Mouse (Mus musculus): ENCODE data around the gene Srebf1.

The Srebf1 gene

GRCm38 (mm10) chr11:60176975-60177657 is 45.3 kb downstream of the Srebf1 start:
- peak; percentile 58 for DNase-seq (ENCODE audit: low spot score)

DNA sequence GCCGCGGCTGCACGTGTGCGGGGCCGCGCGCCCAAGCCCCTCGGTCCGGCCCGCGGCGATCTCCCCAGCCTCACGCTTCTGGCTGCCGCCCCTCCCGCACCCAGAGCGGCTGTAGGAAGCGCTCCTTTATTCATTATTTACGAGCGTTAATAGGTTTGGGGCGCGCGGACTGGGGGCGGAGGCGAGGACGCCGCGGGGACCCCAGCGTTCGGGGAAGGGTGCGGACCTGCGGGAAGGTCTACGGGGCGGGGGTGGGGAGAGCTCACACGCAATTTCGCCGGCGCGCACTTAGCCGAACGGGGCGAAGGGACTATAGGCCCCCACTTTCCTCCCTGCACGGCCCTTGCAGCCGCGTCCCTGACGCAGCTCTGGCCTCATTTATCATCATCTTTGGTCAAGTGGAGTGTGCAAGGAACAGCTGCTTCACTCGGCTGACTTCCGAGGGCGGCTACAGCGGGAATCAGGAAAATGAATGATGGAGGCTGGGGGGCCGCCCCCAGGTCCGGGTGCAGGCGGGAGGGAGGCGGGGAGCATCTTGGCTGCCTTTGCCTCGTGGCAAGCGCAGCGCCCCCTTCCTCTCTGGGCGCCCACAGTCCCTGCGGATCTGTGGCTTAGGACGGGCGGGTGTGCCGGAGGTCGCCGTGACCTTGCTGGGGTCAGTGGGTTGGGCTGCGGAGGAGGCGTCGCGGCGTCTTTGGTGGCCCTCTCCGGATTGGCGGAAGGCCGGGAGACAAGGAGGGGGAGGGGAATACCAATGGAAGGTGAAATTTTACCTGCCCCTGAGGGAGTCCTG is 46.0 kb downstream of the Srebf1 start:
- DNase-seq (ENCODE audit: low spot score) = peak; percentile 72

DNA sequence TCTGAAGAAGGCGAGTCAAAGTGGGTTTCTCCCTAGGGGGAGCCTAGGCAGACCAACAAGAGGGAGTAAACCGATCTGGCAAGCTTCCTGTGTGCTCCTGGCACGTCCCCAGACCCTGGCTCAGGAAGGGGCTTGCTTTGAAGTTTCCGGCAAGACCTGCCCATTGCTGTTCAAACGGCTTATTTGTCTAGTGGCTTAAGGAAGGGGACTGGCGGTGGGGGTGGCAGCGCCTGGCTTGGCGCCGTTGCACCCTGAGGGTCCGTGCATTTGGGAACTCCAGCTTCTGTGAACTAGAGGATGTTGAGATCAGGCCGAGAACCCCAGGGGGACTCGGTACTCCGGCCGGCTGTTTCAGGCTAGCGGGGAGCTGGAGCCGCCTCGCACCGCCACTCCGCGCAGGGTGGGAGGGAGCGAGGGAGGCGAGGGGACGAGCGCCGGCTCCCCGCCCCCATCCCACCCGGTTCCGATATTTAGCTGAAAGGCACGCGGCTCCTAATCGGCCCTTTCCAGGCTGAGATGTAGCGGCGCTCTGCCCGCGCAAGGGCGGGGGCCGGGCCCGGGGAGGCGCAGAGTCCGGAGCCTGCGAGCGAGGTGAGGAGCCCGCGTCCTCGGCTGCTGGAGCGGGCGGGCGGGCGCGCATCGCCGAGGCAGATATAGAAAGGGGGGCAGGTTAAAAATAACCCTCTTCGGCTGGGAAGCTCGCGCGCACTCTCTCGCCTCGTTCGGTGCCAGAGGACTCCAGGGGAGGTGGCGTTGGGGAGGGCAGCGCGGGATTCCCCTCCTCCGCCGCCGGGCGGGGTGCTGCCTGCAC is 46.8 kb downstream of the Srebf1 start:
- DNase-seq (ENCODE audit: low spot score) = peak; percentile 73

DNA sequence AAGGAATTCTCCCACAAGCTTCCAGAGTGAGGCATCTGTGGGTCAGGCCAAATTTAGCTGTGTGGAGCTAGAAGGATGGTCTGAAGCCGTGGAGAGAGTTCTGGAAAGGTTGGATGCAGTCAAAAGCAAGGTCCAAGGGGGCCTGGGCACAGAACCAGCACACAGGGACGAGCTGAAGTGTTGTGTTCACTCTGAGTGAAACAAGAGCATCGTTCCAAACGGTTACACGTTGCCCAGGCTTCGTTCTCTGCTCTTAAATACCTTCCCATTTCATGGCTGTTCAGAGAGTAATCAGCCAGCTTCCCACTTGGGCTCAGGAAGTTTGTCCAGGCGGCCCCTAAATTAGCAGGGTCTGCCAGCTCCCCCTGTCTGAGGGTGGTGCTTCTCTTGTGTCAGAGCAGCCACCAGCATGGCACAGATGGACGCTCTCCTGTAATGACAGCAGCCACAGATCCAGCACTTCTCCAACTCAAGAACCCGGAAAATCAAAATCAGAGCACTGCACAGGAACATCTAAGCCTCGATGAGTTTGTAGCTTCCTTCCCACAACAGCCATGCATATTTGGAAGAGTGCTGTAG is 48.7 kb downstream of the Srebf1 start:
- DNase-seq (ENCODE audit: low spot score) = no peak

- DNase-seq (ENCODE audit: low spot score) = no peak
Observed at GRCm38 (mm10) chr11:60172074-60172473, 50.3 kb downstream of the Srebf1 start.

DNA sequence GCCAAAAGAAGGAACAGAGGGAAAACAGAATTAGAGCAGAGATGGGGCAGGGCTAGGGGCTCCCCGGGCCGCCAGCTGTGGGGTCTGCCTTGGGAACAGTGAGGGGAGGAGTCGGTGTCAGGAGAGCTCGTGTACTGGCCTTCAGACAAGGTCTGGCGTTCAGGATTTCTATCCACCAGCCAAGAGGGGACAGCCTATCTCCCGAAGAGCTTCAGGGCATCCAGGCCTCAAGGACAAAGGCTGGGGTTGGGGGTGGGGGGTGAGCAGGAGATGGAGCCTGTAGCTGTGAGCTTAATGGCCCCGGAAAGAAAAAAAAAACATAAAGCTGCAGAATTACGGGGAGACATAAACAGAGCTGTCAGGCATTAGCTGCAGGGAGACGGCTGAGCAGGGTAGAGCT is 53.6 kb downstream of the Srebf1 start:
- no peak for DNase-seq (ENCODE audit: low spot score)

- DNase-seq (ENCODE audit: low spot score) = no peak
Observed at GRCm38 (mm10) chr11:60165076-60165475, 57.3 kb downstream of the Srebf1 start.

GRCm38 (mm10) chr11:60164450-60164849 is 57.9 kb downstream of the Srebf1 start:
- no peak for DNase-seq (ENCODE audit: low spot score)

DNA sequence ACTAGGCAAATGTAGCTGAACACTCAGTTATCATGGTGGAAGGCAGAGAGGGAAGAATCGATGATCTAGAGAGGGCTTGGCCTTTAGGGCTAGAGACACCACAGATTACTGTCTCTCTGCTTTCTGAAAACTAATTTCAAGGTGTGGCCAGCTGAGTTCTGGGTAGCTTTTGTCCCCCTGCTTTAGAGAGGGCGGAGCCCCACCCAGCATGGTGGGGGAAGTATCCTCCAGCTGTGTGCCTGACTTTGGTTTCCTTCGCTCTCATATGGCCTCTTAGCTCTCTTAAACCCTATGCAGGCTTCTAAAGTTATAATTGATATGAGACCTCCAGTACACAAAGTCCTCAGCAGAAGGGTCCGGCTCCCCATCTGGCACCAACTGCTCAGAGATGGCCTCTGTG is 59.0 kb downstream of the Srebf1 start:
- no peak for DNase-seq (ENCODE audit: low spot score)

DNA sequence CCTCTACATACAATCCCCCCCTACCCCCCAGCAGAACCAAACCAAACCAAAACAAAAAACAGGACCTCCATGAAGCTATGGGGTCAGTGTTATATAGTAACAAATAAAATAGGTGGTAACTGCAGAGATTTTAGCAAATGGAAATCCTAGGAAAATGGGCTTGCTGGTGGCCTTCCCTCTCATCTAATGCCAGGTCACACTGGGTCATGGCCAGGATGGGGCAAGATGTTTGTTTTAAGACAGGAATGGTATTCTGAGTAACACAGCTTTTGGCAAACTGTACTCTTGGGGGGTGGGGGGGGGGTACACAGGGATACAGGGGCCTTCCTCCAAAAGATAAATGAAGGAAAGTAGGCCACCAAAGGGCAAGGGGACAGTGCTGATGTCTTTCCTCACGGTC is 59.8 kb downstream of the Srebf1 start:
- no peak for DNase-seq (ENCODE audit: low spot score)

DNA sequence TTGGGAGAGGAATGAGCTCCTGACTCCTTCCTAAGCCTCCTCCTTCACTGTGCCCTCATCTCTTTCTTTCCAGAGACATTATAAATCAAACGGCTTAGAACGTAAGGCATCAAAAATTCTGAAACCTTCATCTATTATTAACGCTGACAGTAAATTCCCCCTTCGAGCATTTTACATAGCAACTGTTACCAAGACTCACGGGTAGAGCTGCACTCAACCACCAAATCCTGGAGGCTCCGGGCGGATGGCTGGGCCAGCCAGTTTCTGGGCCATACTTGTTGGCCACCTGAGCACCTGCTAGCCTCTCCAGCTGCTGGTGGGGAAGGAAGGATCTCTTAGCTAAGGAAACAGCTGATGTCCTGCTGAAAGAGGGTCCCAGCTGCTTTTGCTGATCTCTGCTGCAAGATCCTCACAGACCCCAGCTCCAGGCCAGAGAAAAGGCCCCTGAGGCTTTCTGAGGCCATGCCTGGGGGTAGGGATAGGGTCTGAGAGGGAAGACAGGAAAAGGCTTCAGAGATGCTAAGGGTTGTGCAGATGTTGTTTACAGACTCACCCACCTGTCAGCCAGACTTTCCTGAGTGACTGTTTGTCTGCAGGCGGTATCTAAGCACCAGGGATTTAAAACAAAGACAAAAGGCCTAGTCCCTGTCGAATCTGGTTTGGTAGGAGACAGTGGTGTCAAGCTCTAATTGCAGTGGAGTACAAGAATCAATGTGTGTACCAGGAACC is 61.1 kb downstream of the Srebf1 start:
- DNase-seq (ENCODE audit: low spot score) = no peak

- DNase-seq (ENCODE audit: low spot score) = no peak
Observed at GRCm38 (mm10) chr11:60160454-60161114, 61.8 kb downstream of the Srebf1 start.

- DNase-seq (ENCODE audit: low spot score) = no peak
Observed at GRCm38 (mm10) chr11:60159955-60160354, 62.4 kb downstream of the Srebf1 start.

DNA sequence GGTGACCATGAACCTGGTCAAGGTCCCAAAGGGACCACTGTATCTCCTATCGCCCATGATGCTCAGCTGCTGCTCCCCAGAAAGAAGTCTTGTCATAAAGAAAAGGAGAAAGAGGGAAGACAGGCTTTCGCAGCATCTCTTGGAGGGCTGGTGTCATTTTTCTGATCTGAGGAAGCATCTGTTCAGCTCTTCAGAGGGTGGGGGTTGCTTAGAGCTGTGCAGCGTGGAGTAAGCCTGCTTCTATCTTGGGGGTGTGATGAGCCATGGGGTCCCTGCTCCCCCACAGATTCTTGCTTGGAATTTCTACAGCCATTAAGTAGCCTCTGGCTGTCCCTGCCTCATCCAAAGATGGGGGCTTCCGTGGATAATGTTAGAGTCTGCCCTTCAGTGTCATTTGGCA is 64.1 kb downstream of the Srebf1 start:
- DNase-seq (ENCODE audit: low spot score) = no peak

- DNase-seq (ENCODE audit: low spot score) = no peak
Observed at GRCm38 (mm10) chr11:60155690-60156089, 66.7 kb downstream of the Srebf1 start.

- no peak for DNase-seq (ENCODE audit: low spot score)
Observed at GRCm38 (mm10) chr11:60153936-60154335, 68.4 kb downstream of the Srebf1 start.

DNA sequence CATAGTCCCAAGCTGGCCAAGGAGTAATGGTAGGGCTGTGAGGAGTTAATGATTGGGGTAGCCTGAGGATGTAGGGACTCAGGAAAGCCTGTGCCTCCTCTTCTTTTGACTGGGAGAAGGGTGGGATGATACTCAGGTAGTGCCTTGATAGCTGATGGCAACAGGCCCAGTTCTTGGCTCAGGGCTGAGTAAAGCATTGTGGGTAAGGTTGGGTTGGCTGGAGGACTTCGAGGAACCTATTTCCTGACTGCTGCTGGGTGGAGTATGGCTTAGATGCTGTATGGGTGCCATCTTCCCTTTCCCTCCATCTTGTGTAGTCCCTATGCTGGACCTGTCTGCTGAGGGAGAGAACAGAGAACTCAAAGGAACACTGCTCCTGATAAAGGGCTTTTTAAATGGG is 70.0 kb downstream of the Srebf1 start:
- no peak for DNase-seq (ENCODE audit: low spot score)

- no peak for DNase-seq (ENCODE audit: low spot score)
Observed at GRCm38 (mm10) chr11:60150677-60151076, 71.7 kb downstream of the Srebf1 start.

Data from left cerebral cortex, adult 11 months (tissue).